Mouse (Mus musculus) erythroblast, embryonic 14.5 days (primary cell): ENCODE results near the gene Clic4.

ENCODE experiments used
- GATA1 ChIP-seq: IDR thresholded peaks from 2 replicates; pipeline ENCODE4 v1.6.1; 2012; ENCODE audit warnings: low read length, inconsistent platforms, mixed read lengths
- TAL1 ChIP-seq: IDR thresholded peaks from 3 replicates; pipeline ENCODE4 v1.6.1; 2012; ENCODE audit warnings: low read length, inconsistent platforms, mixed read lengths

- TF ChIP-seq GATA1 (no peak), TAL1 (no peak)
Measured at GRCm38 (mm10) chr4:135166413-135167225, 106.0 kb downstream of the Clic4 start.
